Mouse (Mus musculus) lung, adult 2 months (tissue): ENCODE results near the gene Wfdc15a. TPM values are rescaled to one million over a fixed set of nuclear protein-coding genes. Genes with fewer than 3 reads are reported as not detected.
"Not testable (repeated sequence)": the region's sequence is repeated elsewhere in the genome, so short reads cannot be mapped to it uniquely, and the experiment has no call there.

ENCODE experiments used
- DNase-seq: peaks from one replicate; pipeline ENCODE4 v3.0.0; 2022
- H3K4me1 ChIP-seq: fragments of 200-500 bp; 2 replicates; pipeline ENCODE4 v1.6.1; 2011; ENCODE audit warnings: low read length; ENCODE audit not compliant: control insufficient read depth, insufficient read depth
- H3K4me3 ChIP-seq: fragments of 200-500 bp; replicated peaks from 2 replicates; pipeline ENCODE3; 2011; ENCODE audit warnings: low read depth, mild to moderate bottlenecking, control low read depth, low read length; ENCODE audit errors: extremely low read depth
- CTCF ChIP-seq: fragments of 200-500 bp; IDR thresholded peaks from 2 replicates; pipeline ENCODE4 v1.5.1; 2011; ENCODE audit warnings: mild to moderate bottlenecking, low read length, control low read depth; ENCODE audit not compliant: insufficient read depth
- POLR2A ChIP-seq: fragments of 200-500 bp; IDR thresholded peaks from 2 replicates; pipeline ENCODE4 v1.6.1; 2011; ENCODE audit warnings: low read depth, mild to moderate bottlenecking, control low read depth, low read length, borderline replicate concordance; ENCODE audit errors: extremely low read depth
- WGBS: fragments of 180-500 bp; shearing (Covaris S2); methylation state at CpG from one replicate; pipeline ENCODE4 v1.1.7; 2018; 5-methylcytosine and 5-hydroxymethylcytosine counted together
- polyA plus RNA-seq: library from polyadenylated mRNA; depleted of rRNA; stranded (reverse); fragments of >200 nt; gene quantifications from 2 replicates; pipeline ENCODE4 v1.2.3, GENCODE M21; 2012; rRNA removed

Wfdc15a gene
- polyA plus RNA-seq: not detected in 2 replicates

GRCm38 (mm10) chr2:164199626-164200327, at the start of gene Wfdc15a:
Gene Wfdc15a (minus strand): TSS chr2:164200130.
- no peak within 1 kb of the TSS for H3K4me3 ChIP-seq
- WGBS: 73% methylated on average over 20 of the region's 20 CpGs
- TF ChIP-seq POLR2A (no peak), CTCF (no peak)
- DNase-seq: no peak
- no peaks in the 10 kb centered on the region for H3K4me1 ChIP-seq

DNA sequence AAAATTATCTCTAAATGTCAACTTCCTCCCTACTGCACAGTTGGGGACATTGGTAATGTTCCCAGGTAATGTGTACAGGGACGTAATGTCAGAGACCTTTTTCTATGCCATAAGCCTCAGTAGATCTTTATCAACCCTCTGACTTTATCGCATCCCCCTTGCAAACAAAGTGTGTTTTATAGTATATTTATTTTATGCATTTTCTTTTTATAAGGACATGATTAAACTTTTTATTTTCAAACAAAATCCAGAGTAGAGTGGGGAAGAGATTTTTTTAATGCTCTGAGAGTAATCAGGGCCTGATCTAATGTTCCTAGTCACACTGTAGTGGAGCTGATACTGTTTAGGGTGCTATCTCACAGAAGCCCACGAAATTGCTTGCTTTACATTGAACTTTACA, 38.4 kb upstream of the Wfdc15a start, which contains the start of gene Svs2:
Gene Svs2, minus strand, starts transcription at position 101 of the 400 bp plus-strand sequence.
- 78% methylated on average over 3 of the region's 3 CpGs for WGBS
- no peak for DNase-seq
- H3K4me3 ChIP-seq: no peak within 1 kb of the TSS
- H3K4me1 ChIP-seq: no peaks in the 10 kb centered on the region
- no peak for TF ChIP-seq POLR2A
- no peak for TF ChIP-seq CTCF

DNA sequence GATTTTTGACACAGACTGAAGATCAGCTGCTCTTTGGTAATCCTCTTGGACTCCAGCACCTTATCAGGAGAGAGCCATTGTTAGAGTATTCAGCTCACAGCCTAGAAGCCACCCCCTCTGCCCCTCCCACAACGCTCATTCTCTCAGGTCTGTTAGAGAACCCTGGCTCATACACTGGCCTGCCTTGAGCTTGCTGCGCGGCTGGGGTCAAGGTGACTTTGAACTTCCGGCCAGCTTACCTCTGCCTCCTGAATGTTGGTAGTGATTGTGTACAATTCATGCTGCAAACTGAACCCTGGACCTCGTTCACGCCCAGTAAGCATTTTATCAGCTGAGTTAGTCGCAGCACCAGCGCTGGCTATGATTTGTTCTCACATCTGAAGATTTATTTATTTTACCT, 32.7 kb upstream of the Wfdc15a start:
- no peaks in the 10 kb centered on the region for H3K4me1 ChIP-seq
- no peak for DNase-seq
- TF ChIP-seq POLR2A (no peak), CTCF (no peak)
- no peak overlapping the region for H3K4me3 ChIP-seq
- WGBS: 74% methylated on average over 8 of the region's 8 CpGs

GRCm38 (mm10) chr2:164228361-164229070, 28.6 kb upstream of the Wfdc15a start:
- H3K4me1 ChIP-seq: no peaks in the 10 kb centered on the region
- no peak for DNase-seq
- TF ChIP-seq POLR2A: no peak
- TF ChIP-seq CTCF: no peak
- 77% methylated on average over 8 of the region's 8 CpGs for WGBS
- no peak overlapping the region for H3K4me3 ChIP-seq

DNA sequence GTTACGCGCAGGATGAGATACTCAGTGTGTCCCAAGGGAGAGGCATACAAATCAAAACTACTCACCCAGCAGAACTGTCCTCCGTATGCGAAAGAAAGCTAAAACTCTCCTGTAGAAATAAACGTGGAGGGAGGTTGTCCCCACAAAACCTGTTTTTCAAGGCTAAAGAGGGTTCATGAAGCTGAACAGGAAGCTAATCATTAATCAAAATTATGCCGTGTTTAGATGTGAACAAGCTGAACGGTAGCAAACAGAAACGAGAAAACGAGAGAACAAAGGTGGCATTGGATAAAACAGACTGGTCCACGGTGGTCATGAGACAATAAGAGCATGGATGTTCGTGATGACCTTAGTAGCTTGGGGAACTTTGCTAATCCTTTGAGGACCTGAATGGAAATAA, 21.6 kb upstream of the Wfdc15a start, which contains the start of gene Wfdc15b:
Gene Wfdc15b, minus strand, starts transcription at position 139 of the 400 bp plus-strand sequence.
- TF ChIP-seq CTCF (no peak), POLR2A (no peak)
- H3K4me1 ChIP-seq: no peaks in the 10 kb centered on the region
- WGBS: 25% methylated on average over 11 of the region's 11 CpGs
- no peak within 1 kb of the TSS for H3K4me3 ChIP-seq
- no peak for DNase-seq

DNA sequence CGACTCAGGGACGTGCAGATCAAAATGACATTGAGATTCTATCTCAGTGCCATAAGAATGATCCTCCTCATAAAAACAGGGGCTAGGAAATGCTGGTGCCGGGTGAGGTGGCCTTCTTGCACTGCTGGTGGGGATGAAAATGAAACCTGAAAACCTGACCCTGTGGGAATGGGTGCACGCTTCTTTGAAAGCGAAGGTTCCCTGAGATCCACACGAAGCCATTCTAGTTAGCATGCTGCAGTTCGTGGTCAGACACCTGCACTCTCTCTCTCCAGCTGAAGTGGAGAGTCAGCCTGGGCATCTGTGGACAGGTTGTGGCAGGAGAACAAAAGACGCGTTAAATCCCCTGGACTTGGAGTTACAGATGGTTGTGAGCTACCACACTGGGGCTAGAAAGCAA, 19.4 kb upstream of the Wfdc15a start:
- Histone ChIP-seq H3K4me3 (no peak overlapping the region), H3K4me1 (no peaks in the 10 kb centered on the region)
- TF ChIP-seq CTCF (no peak), POLR2A (no peak)
- 81% methylated on average over 9 of the region's 9 CpGs for WGBS
- DNase-seq: no peak

GRCm38 (mm10) chr2:164212711-164213110, 12.8 kb upstream of the Wfdc15a start:
- H3K4me3 ChIP-seq: no peak overlapping the region
- DNase-seq: no peak
- no peaks in the 10 kb centered on the region for H3K4me1 ChIP-seq
- WGBS: 84% methylated on average over 5 of the region's 5 CpGs
- no peak for TF ChIP-seq POLR2A
- no peak for TF ChIP-seq CTCF

DNA sequence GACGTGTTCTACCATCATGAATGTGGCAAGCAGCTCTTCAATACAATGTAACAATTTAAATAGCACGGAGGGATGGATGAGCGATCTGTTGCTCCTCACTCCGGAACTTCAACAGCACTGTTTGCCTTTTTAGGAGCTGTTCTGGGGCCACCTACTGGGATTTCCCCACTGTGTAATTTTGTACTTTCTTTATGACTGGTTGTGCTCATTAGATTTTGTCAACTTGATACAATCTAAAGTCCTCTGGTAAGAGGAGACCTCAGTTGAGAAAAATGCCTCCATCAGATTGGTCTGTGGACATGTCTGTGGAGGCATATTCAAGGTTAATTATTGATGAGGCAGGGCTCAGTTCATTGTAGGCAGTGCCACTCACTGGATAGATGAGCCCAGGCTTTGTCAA, 11.0 kb upstream of the Wfdc15a start:
- Histone ChIP-seq H3K4me3 (no peak overlapping the region), H3K4me1 (no peaks in the 10 kb centered on the region)
- TF ChIP-seq POLR2A (no peak), CTCF (no peak)
- no peak for DNase-seq
- WGBS: 81% methylated on average over 4 of the region's 4 CpGs

GRCm38 (mm10) chr2:164206676-164207075, 6.7 kb upstream of the Wfdc15a start:
- 44% methylated on average over 4 of the region's 4 CpGs for WGBS
- H3K4me1 ChIP-seq: no peaks in the 10 kb centered on the region
- no peak overlapping the region for H3K4me3 ChIP-seq
- no peak for DNase-seq
- TF ChIP-seq CTCF (no peak), POLR2A (no peak)

- H3K4me1 ChIP-seq, DNase-seq, H3K4me3 ChIP-seq: not testable (repeated sequence)
- WGBS: 87% methylated on average over 10 of the region's 10 CpGs
Observed at GRCm38 (mm10) chr2:164206011-164206410, 6.1 kb upstream of the Wfdc15a start.
